Comparison of ENCODE assay signal across 8 mouse cellular contexts in the genomic region with DNA sequence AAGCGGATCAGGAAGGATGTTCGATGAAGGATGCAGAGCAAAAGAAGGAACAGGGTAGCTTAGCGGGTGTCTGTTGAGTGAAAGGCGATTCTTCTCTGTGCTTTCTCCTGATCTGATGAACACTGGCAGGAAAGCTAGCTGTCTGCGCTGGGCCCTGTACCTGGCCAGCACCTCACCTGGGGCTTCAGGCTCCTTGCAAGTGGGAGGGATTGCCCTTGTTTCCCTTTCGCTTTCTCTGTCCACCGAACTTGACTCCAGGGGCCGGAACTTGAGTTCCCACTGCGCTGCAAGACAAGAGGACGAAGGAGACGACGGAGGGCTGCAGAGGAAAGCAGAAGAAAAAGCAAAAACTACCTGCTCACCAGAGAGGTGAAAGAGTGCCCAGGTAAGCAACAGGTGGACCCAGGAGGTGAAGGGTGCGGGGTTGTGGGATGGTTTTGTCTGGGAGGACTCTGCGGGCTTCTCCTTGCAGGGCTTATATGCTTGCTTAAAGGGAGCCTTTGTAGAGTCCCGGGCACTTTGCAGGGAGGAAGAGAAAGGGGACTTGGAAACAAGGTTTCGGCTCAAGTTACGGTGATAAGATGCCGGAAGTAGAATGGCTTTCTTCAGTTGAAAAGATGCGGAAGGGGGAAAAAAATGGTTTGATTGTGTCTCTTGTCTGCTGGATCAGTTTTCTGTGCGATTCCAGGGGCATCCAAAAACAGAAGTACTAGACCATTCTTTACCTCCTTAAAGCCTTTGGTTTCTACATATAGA. TPM values are rescaled to one million over a fixed set of nuclear protein-coding genes. Genes with fewer than 3 reads are reported as not detected.
DNase-seq lines count a peak whose midpoint lies in the region; ATAC-seq lines count a peak whose summit lies in the region.

A gene (plus strand): TSS at position 51 of the 756 bp plus-strand sequence.

- H3K4me2 ChIP-seq in limb, embryonic 11.5 days (ENCODE audit: low read depth, severe bottlenecking): peak within 1 kb of the TSS; percentile 44
- H3K4me2 ChIP-seq in midbrain, embryonic 15.5 days: peak within 1 kb of the TSS; percentile 35

- H3K27ac ChIP-seq in embryonic facial prominence, embryonic 10.5 days (replicated peaks): 0 out of 2 replicates have a peak within 1 kb of the TSS, but pooled peaks have one; percentile 32
- peak within 1 kb of the TSS; percentile 75 for H3K27ac ChIP-seq in hindbrain, embryonic 10.5 days
- no peak within 1 kb of the TSS for H3K27ac ChIP-seq in limb, embryonic 11.5 days (replicated peaks; ENCODE audit: low read depth, low read length)
- no peak within 1 kb of the TSS for H3K27ac ChIP-seq in midbrain, embryonic 15.5 days

- peak; percentile 45 for DNase-seq in embryonic facial prominence, embryonic 10.5 days (ENCODE audit: low spot score)
- peak; percentile 36 for DNase-seq in hindbrain, embryonic 10.5 days (ENCODE audit: low spot score)
- DNase-seq in limb, embryonic 11.5 days (ENCODE audit: low spot score): peak; percentile 35
- peak; percentile 31 to 42 for DNase-seq in thymus, postnatal 10 days (ENCODE audit: low spot score in 2 of 2)
- no peak for DNase-seq in c-Kit-positive CD71-positive TER-119-positive erythroid progenitor cells, embryonic 14.5 days (ENCODE audit: low spot score)
- DNase-seq in cerebellum, adult 8-10 months: no peak

- no peak for ATAC-seq in activated CD4-positive, CD25-positive, alpha-beta regulatory T cell, adult 4 months
- ATAC-seq in limb, embryonic 11.5 days (ENCODE audit: insufficient number of reproducible peaks, low FRiP score, low TSS enrichment, low read depth): no peak
- no peak for ATAC-seq in midbrain, embryonic 15.5 days (replicated peaks)

- peaks cover 38% of the 10 kb centered on the region for H3K27me3 ChIP-seq in embryonic facial prominence, embryonic 10.5 days (replicated peaks; ENCODE audit: low read depth, poor library complexity, severe bottlenecking)
- peaks cover 28% of the 10 kb centered on the region for H3K27me3 ChIP-seq in hindbrain, embryonic 10.5 days (ENCODE audit: insufficient read depth, poor library complexity, severe bottlenecking)
- no peaks in the 10 kb centered on the region for H3K27me3 ChIP-seq in limb, embryonic 11.5 days (ENCODE audit: control insufficient read depth, insufficient read depth, low read length)
- H3K27me3 ChIP-seq in midbrain, embryonic 15.5 days (replicated peaks): peaks cover 6% of the 10 kb centered on the region; the same call in 1 of the 2 replicates

- peak within 1 kb of the TSS; percentile 52 for H3K4me3 ChIP-seq in embryonic facial prominence, embryonic 10.5 days
- peak within 1 kb of the TSS; percentile 48 for H3K4me3 ChIP-seq in hindbrain, embryonic 10.5 days
- peak within 1 kb of the TSS; percentile 23; the same call in 1 of the 2 replicates for H3K4me3 ChIP-seq in limb, embryonic 11.5 days (ENCODE audit: low read depth, low read length)
- H3K4me3 ChIP-seq in midbrain, embryonic 15.5 days: peak within 1 kb of the TSS; percentile 17

- peaks cover 21% of the 10 kb centered on the region for H3K4me1 ChIP-seq in embryonic facial prominence, embryonic 10.5 days
- H3K4me1 ChIP-seq in hindbrain, embryonic 10.5 days (replicated peaks): peaks cover 26% of the 10 kb centered on the region
- no peaks in the 10 kb centered on the region for H3K4me1 ChIP-seq in limb, embryonic 11.5 days (ENCODE audit: control insufficient read depth, insufficient read depth, low read length)
- H3K4me1 ChIP-seq in midbrain, embryonic 15.5 days: peaks cover 10% of the 10 kb centered on the region

- 5% methylated on average over 20 of the region's 20 CpGs for WGBS in embryonic facial prominence, embryonic 10.5 days
- 7% methylated on average over 20 of the region's 20 CpGs for WGBS in hindbrain, embryonic 10.5 days
- 7% methylated on average over 20 of the region's 20 CpGs for WGBS in limb, embryonic 11.5 days
- WGBS in midbrain, embryonic 15.5 days: 10% methylated on average over 20 of the region's 20 CpGs

- no peaks in the 10 kb centered on the region for H3K9me3 ChIP-seq in embryonic facial prominence, embryonic 10.5 days
- H3K9me3 ChIP-seq in hindbrain, embryonic 10.5 days: no peaks in the 10 kb centered on the region
- no peaks in the 10 kb centered on the region for H3K9me3 ChIP-seq in limb, embryonic 11.5 days (ENCODE audit: control insufficient read depth, low read length)
- no peaks in the 10 kb centered on the region for H3K9me3 ChIP-seq in midbrain, embryonic 15.5 days

- H3K9ac ChIP-seq in limb, embryonic 11.5 days (ENCODE audit: low read length): 0 out of 2 replicates have a peak within 1 kb of the TSS, but pooled peaks have one; percentile 28
- H3K9ac ChIP-seq in midbrain, embryonic 15.5 days: no peak within 1 kb of the TSS

- H3K36me3 ChIP-seq in embryonic facial prominence, embryonic 10.5 days (replicated peaks): no peaks in the 10 kb centered on the region
- no peaks in the 10 kb centered on the region for H3K36me3 ChIP-seq in hindbrain, embryonic 10.5 days
- no peaks in the 10 kb centered on the region for H3K36me3 ChIP-seq in limb, embryonic 11.5 days (ENCODE audit: control insufficient read depth, insufficient read depth, low read length)
- H3K36me3 ChIP-seq in midbrain, embryonic 15.5 days (replicated peaks): no peaks in the 10 kb centered on the region

RNA-seq across cellular contexts. Expression of the gene that starts here (rescaled TPM):
- 10 to 100 TPM; 64.0 to 72.1 TPM for polyA plus RNA-seq in activated CD4-positive, CD25-positive, alpha-beta regulatory T cell, adult 4 months (2017; shearing (Covaris generic))
- 0.74 and 0.87 TPM in 2 replicates for polyA plus RNA-seq in embryonic facial prominence, embryonic 10.5 days (2016; fragmentation: Nextera tagmentation; extraction: Ambion mirVana)
- polyA plus RNA-seq in hindbrain, embryonic 10.5 days (2016; fragmentation: Nextera tagmentation; extraction: Ambion mirVana): 0.31 and 0.80 TPM in 2 replicates
- 0.45 and 0.67 TPM in 2 replicates for polyA plus RNA-seq in limb, embryonic 11.5 days (2014; fragmentation: Nextera tagmentation; extraction: Ambion mirVana)
- 0.31 and 0.36 TPM in 2 replicates for polyA plus RNA-seq in midbrain, embryonic 15.5 days (2015; fragmentation: Nextera tagmentation; extraction: Ambion mirVana)

Comparison
In these comparisons a context has a peak if more than half of its experiments do, and no peak if none do; other contexts are left out.
1. RNA of the gene that starts here (polyA plus RNA-seq): 64.0 to 72.1 TPM in activated CD4-positive, CD25-positive, alpha-beta regulatory T cell, adult 4 months; 0.74 to 0.87 TPM in embryonic facial prominence, embryonic 10.5 days, 0.45 to 0.67 TPM in limb, embryonic 11.5 days, 0.31 to 0.80 TPM in hindbrain, embryonic 10.5 days and 0.31 to 0.36 TPM in midbrain, embryonic 15.5 days; every median in the first group is over 10 times any median in the second.
2. Peak in DNase-seq, H3K4me3 ChIP-seq and H3K27ac ChIP-seq in embryonic facial prominence, embryonic 10.5 days; RNA of the gene not detected or under 1 TPM.
3. Peak in DNase-seq, H3K4me3 ChIP-seq and H3K27ac ChIP-seq in hindbrain, embryonic 10.5 days; RNA of the gene not detected or under 1 TPM.
4. Peak in DNase-seq, H3K4me3 ChIP-seq, H3K9ac ChIP-seq and H3K4me2 ChIP-seq in limb, embryonic 11.5 days; RNA of the gene not detected or under 1 TPM.
5. DNase-seq: peak in thymus, postnatal 10 days (2 of 2); none in c-Kit-positive CD71-positive TER-119-positive erythroid progenitor cells, embryonic 14.5 days (single experiment) and cerebellum, adult 8-10 months (single experiment).
6. Peak in every context shown above with its lines, with median percentiles within 50 percentile points of each other: H3K4me3 ChIP-seq.